Mouse (Mus musculus) heart, adult 11 months (tissue): ENCODE measurements around the gene Tmem233.

Experiments used
- DNase-seq: peaks from one replicate; pipeline ENCODE4 v3.0.0; 2022

The Tmem233 gene

DNA sequence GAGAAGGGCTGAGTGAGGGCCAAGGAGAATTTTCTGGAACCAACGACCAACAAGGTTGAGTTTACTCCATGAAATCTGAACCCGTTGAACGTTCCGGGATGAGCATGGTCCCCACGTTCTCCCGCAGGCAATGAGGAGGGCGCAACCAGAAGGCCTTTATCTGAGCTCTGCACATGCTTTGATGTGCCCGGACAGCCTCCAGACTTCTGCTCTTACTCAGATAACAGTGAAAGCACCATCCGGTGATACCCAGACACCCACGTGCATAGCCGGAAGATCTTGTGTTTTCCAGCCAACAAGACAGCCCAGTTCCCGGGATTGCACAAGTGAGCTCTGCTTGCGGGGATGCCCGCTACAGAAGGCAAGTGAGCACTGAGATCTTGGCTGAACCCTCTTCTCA lies 56.5 kb downstream of the Tmem233 start:
- DNase-seq = no peak

DNA sequence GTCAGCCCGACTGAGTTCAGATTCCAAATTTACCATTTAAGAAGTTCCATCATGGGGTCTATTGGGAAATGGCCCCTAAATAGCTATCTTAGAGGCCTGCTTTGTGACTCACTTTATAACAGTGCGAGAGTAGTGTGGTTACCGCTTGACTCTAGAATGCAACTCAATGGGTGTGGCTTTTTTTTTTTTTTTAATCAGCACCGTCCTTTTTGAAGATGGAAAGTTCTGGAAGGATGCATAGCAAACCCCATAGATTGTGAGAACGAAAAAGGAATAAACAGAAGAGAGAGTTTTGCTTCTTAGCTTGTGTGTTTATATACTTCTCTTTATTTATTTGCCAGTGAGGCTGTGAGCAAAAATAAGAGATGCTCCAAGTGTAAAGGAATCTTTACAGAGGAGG lies 56.9 kb downstream of the Tmem233 start:
- no peak for DNase-seq

DNA sequence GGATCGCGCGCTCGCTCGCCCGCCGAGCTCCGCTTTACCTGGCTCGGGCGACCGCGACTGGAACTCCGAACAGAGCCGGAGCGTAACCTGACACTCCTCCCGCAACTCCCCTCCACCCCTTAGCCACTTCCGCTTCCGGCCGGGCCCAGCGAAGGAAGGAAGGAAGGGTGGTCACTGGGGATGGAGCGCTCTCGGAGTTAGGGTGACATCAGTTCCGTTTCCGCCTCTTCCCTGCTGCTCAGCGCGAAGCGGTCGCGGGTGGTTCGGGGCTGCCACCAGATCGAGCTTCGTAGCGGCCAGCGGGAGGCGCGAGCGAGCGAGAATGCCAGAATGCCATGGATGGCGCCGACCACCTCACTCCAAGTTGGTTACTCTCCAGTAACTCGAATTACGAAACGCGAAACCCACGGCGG lies 58.7 kb downstream of the Tmem233 start, which contains the start of gene Prkab1:
TSS of gene Prkab1 (minus strand) at position 182 of the 413 bp plus-strand sequence.
- DNase-seq = peak; percentile 100

DNA sequence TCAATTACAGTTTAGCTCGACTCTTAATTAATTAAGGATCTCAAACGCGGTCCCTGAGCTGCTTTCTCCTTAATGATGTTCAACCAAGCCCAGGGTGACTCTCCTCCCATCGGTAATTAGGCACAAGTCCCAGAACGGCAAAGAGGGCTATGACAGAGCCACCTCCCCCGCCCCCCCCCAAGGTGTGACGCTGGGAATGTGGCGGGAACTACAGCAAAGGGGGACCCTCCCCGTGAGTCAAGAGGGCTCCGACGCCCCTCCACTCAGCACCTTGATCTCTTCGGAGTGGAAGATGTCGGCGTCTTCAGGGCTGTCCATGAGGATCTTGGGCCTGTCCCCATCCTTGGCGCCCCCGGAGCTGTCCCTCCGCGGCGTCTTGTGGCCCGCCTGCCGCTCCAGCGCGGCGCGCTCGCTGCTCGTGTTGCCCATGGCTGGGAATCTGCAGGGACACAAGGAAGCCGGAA lies 59.2 kb downstream of the Tmem233 start:
- DNase-seq = no peak

DNA sequence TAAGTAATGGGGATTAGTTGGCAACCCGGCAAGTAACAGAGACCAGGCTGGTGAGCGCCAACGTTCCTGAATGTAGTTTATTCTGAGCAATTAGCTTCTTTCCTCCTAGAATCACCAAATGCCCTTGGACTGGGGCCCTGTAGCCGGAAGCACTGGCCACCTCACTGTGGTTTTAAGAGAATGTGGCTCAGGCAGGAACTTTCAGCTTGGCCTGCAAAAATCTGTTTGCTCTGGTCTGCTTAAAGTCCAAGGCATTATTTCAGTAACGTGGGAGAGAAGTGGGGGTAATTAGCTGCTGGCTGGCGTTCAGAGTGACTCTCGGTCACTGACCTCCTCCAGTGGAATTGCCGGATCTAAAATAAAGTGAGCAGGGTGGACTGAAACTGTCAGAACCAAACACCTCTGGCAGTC lies 59.8 kb downstream of the Tmem233 start:
- DNase-seq = no peak

DNA sequence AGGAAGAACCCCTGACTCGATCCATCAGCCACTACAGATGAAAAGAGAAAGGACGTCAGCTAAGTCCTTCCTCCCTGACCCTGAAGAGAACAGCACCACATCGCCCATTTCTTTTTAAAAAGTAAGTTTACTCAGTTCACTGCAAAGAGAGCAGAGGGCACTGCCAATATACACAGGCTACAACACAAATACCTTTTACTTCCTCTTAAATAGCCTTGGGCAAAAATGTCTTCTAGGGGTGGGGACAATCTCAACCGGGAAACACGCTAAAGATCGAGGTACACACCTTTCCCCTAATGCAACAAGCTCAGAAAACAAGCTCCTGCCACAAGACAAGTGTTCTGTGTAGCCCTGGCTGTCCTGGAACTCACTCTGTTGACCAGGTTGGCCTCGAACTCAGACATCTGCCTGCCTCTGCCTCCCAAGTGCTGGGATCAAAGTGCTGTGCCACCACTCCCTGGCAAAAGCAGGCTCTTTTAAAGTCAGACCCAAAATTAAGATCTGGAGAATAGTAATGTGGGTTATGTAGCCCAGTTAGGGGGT lies 60.3 kb downstream of the Tmem233 start:
- no peak for DNase-seq

DNA sequence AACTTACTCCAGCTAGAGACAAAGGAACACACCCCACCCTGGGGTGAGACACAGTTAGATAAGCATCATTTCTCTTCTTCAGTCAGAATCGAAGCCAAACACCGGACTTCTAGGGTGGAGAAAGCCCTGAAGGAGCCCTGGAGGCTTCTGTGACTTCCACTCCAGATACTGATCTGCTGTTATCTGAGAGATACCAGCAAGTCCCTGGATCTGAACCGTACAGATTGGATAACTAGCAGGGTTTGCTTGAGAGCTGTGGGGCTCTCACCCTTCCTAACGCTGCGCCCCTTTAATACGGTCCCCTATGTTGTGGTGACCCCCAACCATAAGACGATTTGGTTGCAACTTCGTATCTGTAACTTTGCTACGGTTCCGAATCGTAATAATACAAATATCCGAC lies 60.9 kb downstream of the Tmem233 start:
- no peak for DNase-seq

DNA sequence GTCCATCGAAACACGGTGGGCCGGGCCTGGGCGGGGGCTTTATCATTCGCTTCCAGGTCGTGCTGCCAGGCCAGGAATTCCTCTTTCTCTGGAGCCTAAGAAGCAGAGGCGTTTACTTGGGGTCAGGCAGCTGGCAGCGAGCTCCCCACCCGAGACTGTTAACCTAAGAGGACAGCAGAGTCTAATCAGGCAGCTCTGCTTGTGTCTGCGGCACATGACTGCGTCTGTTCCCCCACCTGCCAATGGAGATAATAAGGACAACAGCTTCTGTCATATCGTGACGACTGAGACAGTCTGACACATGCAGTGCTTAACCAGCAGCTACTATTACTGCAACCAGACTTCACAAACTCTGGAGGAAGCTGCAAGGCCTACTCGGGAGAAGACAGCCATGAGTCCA lies 61.5 kb downstream of the Tmem233 start:
- DNase-seq = peak; percentile 95

DNA sequence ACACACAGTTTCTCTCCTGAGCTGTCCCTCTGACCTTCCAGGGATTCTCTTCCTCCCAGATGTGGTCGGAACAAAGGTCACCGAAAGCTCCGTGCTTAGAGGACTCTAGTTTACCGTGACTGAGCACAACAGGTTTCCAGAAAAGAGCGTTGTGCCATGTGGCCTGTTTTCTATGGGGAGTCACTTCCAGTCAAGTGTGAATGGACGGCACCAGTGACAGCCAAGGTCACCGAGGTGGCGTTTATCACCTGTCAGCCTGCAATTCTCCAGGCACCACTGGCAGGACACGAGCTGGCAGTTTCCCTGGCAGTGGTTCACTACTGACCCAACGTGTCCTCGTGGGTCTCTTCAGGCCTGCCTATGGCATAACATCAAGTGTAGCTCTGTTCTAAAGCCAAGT lies 63.7 kb downstream of the Tmem233 start:
- peak; percentile 98 for DNase-seq

DNA sequence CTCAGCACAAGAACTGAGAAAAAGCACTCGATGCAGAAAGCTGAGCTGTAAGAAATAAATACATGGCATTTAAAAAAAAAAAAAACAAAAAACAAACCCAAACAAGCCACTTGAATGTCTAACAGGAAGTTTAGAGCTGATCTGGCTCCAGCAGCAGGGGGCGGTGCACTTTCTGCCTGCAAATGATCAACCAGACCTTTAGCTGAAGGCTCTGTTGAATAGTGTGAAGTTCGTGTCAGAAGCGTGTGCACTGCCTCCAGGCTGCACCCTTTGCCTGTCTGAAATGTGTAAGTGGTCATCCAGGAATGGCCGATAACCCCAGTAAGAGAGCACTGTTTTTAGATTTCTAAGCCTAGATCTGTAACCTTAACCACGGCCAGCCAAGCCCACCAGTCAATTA lies 64.3 kb downstream of the Tmem233 start:
- DNase-seq = no peak

DNA sequence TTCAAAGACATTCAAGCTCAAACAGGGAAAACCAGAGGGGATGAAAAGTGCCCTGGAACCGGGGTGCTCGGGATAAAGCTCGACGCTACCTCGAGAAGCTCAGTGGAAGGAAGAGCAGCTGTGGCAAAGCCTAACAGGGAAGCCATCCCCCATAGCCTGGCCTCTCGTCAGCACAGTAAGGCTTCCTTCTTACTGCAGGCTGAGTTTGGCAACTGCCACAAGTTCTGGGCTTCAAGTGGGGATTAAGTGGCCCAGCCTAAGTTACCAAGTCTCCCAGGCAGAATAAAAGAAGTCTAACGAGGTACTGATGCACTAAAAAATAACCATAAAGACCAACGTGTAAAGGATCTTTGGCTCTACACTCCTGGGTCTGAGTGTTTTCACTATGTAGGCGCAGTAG lies 64.8 kb downstream of the Tmem233 start:
- DNase-seq = no peak

DNA sequence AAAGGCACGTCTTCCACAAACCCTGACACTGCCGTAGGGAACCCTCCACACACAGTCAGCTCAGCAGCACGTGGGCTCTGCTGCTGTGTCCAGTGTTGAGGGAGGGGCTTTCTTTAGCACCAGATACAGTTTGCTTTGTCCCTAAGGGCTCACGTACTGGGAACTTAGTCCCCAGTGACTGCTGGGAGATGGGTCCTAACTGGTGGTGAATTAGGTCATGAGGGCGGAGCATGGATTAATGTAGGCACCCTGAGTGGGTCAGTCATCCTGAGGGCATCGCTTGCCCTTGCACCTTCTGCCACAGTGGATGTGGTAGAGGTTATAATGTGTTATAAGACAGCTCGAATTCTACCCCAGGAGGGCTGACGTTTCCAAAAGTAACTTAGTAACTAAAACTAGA lies 65.7 kb downstream of the Tmem233 start:
- no peak for DNase-seq

DNA sequence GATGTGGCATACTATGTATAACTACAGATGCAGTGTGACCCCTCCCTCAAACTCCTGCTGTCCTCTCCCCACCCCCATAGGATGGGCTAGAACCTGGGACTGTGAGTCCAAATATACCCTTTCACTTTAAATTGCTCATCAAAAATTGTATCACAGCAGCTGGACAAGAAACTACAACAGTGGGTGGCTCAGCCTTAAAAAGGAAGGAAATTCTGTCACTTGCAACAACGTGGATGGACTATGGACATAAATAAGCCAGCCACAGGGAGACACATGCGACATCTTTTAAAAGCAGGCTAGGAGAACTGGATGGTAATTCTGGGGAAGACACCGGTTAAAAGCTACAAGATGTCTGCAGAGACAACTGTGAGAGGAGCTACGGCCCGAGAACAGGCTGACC lies 66.5 kb downstream of the Tmem233 start:
- DNase-seq = peak; percentile 71

DNA sequence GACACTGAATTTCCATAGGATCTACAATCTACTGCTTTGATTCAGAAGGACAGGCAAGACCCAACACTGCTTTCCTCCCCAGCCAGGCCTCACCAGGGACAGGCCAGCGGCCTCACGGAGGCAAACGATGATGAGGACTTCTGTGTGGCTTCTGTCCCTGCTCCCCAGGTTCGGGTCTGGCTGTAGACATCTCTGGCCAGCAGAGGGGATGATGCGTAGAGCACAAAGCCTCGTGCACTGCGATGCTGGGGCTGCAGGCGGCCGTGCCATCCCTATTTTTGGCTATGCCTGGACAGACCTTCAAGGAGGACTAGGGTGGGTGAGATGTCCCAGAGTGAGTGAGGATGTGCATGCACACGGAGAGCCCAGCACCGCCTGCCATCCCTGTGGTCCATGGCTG lies 68.8 kb downstream of the Tmem233 start:
- peak; percentile 74 for DNase-seq

DNA sequence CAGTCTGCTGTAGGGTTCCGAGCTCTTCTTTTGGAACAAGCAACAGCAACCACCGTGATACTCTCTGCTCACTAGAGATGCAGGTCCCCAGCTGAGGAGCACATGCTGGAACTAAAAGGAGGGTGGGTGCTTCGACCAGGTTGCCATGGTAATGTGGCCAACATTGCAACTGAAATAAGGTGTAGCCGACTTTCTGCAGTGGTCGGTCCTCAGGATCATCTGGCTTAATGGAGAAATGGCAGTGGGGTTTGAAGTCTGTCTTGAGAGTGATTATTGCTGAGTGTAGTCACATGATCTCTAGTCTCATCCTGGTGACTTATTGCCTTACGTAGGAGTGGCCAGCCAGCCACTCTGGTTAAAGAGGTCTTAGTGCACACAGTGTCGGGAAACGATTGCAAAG lies 69.2 kb downstream of the Tmem233 start:
- DNase-seq = peak; percentile 83

DNA sequence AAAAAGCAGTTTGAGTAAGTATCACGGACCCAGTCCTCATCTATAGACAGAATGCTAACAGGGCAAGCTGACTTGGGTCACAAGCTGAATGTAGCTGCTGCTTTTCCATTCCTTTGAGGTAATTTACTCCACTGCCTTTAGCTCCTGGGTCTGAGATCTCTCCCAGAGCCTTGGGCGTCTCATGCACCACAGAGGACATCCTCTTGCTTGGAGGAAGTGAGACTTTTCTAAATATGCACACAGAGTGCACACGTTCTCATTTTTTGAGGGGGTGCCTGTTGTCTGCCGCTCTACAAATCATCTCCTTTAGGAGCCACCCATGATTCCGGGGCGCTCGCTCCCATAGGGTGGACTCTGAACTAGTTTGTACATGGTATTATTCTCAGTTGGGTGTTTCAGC lies 70.5 kb downstream of the Tmem233 start:
- DNase-seq = peak; percentile 91

DNA sequence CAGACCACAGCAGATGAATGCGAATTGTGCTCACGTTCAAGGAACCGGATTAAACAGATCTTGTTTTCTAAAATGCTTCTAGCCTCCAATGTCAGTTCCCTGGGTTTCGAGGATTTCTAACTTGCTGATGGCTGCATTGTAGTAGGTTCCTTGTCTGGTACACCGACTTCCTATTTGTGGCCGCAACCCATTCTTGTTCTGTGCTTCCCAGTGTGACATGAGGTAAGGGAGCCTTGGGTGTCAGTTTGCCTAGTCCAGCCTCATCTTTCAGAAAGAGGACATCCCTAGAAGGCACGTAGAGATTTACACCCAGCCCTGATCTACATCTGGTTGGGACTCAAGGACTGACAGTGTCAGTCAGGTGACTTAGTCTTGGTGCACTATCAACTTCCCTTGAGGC lies 71.3 kb downstream of the Tmem233 start:
- DNase-seq = peak; percentile 92

DNA sequence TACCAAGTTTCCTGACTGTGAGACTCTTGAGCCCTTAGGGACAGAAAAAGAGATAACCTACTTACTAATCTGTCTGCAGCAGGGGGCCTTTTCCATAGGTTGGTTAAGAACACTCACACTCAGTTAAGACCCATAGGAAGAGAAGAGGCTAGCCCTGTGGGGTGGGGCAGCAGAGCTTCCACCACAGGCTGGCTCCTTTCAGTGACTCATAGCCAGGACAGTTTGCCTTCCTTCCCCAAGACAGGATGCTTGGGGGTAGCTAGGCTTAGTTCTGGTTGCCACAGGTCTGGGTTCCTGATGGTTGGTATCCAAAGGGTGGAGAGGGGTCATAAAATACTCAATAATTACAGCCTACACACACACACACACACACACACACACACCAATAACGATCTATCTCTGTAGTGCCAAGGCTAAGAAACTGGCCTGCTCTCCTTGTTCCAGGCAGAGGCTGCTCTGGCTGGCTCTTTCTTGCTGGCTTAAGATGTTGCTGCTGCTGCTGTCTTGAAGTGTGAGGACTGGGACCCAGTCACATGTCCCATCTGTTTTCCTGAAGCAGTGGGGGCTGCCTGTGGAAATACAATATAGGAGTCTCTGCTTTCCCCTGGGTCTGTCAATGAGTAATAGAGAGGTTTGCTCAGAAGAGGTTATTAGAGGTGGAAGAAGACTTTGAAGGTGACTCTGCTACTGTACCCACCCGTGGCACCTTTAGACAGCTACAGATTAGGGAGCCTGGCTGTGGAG lies 73.0 kb downstream of the Tmem233 start:
- peak; percentile 46 for DNase-seq

DNA sequence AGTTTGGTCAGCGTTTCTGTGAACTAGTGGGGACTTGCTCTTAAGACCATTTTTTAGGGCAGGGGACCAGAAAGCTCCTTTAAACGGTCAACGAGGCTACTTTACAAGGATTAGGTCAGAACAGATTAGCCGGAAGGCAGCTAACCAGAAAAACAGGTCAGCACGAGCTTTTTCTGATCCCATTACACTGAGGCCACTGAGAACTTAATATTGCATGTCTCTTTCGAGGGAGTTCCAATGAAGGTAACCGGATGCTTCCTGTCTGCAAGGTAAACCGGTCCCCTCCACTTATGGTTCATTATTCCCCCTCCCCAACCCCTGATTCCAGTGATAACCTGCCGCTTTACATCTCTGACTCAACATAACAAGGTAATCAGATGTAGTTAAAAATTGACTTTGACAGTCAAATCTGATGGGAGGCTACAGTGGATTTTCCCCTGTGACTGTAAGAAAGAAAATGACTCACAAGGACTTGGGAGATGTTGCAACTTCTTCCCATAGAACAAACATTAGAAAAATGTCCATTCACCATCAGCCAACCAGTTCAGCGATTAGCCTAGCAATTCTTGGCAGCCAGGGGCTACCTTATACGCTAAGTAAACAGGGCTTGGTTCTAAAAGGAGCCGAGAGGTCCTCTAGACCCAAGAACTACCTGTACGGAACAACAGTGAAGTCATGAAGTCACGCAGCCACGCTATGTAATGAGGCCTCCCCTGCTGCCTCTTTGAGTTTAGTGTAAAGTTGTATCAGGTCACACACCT lies 73.8 kb downstream of the Tmem233 start:
- peak; percentile 64 for DNase-seq

DNA sequence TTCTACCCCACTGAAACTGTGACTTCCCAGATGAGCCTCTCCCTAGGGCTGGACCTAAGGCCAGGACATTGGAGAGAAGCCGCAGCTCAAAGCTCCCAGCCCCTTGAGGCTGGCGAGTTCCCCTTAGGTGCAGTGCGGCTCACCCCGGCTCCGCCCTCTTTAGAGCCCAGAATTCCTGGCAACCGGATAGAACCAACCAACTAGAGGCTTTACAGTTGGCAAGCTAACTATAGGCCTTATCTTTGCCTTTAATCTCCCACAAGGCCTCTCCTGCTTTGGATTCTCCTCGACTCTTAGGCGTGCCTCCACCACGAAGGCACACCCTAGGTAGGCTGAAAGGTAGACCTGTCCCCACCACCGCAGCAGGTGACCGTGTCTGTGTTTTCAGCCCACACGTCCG lies 75.3 kb downstream of the Tmem233 start:
- peak; percentile 83 for DNase-seq

DNA sequence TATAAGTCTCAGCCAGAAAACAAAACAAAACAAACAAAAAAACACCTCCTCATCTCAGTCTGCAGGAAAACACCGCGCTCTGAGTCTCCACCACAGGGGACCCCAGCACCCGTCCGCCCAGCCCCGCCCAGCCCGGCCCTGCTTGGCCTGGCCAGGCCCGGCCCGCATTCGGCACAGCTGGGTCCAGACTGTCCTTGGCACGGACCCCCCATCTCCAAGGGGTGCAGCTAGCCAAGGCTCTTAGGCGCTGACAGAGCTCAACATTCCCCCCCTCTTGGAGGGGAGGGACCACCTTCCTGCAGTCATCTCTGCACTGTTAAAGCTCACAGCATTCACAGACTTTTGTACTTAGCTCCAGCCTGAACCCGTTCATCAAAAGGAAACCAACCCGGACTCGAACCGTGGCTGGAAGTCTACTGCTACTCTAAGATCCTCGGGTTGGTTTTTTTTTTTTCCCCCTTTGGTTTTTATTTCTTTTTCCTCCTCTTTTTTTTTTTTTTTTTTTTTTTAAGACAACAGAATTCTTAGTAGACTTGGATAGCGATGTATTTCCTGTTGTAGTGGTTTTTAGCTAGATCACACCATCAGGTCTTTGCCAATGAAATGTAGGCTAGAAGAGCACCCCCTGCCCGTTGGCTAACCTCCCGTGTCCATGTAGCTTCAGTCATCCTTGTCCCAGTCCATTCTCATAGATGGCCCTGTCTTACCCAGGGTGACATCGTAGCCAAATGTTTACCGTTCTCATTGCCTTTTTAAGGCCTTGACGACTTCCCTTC lies 76.5 kb downstream of the Tmem233 start:
- DNase-seq = peak; percentile 97

DNA sequence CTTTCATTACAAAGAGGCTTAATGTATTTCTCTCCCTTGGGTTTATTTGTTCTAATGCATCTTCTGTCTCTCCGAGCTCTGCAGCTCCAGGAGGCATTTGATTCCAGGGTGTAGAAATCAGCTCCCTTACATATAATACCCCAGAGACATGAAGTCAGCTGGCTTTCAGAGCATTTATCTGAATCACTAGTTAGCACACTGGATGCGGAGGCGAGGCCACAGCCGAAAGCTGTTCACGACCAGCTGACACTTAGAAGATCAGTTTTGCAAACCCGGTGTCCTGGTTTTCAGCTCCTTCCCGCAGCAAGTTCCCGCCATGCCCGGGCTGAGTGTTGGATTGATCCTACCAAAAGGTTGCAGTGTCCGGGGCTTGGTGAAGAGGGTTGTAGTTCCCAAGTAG lies 78.8 kb downstream of the Tmem233 start:
- peak; percentile 93 for DNase-seq

DNA sequence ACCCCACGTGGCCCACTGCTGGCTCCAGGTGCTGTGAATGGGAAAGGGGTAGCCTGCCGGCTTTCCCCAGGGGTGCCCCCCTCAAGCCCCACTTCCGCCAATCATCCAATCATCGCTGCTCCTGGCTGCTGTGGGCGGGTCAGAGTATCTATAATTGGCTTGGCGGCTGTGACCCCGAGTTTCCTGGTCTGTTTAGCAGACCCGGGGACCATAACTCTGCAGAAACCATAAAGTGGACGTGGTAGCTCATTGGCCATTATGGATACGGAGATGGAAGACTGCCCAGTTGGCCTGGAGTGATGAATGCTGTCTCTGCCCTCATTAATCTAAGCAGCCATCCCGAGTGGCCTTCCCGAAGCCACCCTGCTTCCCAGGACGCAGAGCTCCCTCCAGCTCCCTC lies 79.2 kb downstream of the Tmem233 start:
- DNase-seq = peak; percentile 94
